Mouse (Mus musculus): ENCODE results near the gene Fbxw11.
"Not testable (repeated sequence)": the region's sequence is repeated elsewhere in the genome, so short reads cannot be mapped to it uniquely, and the experiment has no call there.

The Fbxw11 gene

DNA sequence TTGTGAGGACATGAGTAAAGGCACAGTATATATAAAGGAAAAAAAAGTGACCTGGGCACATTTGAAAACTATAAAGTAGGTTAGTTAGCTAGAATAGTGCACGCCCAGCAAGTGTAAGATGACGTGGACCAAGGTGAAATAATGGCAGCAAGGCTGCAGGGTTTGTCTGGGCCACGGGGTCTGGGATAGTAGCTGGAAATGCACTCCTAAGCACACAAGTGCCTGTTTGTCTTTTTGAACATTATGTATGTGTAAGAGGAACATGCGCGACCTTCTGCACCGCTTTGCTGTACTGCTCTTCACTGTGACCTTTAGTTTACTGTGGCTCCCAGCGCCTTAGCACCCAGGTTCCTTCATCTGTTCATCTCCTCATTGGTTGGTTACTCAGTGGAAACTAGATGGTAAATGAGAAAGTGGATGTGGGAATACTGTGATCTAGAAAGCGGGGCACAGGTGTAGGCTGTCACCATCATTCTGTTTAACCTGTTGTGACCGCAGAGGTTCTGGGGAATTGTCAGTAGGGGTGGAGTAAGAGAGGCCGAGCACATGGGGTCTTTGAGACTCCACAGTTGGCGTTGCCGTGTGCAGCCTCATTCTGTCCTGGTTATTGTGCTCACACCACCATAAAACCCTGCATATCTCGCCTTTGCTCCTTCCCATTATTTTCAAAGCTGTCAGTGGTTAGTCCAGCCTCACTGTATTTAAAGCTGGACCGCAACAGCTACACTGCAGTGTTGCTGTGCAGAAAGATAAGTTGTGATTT, 66.4 kb downstream of the Fbxw11 start:
- DNase-seq (ENCODE audit: low spot score): no peak

DNA sequence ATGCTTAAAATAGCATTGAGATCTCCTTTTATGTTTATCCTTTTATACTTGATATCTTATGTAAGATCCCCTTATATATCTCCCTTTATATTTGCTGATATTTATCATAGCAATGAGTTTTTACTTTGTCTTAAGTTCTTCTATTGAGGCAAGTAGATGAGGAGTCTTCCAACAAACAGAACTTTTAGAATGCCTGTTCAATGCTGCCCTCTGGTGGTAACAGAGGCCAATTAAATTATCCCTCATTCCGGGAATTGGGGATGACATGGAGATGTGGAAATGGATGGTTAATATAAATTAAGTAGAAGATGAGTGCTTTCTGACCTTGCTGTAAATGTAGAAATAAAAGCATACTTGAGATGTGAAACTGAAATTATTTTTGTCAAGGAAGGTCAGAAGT, 67.0 kb downstream of the Fbxw11 start:
- no peak for DNase-seq (ENCODE audit: low spot score)

DNA sequence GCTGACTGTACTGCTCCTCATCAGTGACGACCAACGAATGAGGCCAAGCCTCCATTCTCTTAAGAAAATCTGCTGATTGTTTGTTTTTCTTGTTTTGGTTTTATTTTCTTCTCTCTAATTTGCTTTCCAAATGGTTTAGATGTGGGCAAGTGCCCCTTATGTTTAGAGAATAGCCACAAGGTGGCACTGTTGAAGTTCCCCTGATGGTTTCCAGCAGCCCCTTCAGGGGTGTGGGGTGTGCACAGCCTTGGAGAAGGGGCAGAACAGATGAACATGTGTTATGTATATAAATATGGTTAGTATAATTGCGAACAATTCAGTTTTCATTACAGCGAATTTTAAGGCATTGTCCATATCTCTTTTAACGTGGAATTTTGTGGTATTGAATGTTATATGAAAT, 71.7 kb downstream of the Fbxw11 start:
- no peak for DNase-seq (ENCODE audit: low spot score)

DNA sequence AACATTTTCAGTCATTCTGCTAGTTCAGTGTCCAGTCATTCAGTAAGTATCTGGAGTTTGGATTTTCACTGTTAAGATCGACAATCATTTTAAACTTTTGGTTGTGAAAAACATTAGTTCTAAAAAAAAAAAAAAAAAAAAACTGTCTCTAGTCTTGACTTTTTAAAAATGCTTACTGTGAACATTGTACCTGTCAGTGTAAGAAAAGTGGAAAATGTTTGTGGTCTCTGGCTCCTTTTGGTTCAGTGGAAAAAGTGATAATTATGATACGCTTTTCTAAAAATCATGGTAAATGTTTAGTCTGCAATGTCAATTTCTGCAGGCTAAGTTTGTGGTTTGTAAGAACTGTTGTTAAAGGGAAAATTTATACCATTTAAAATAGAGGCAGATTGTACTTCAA, 72.4 kb downstream of the Fbxw11 start:
- DNase-seq (ENCODE audit: low spot score): no peak

DNA sequence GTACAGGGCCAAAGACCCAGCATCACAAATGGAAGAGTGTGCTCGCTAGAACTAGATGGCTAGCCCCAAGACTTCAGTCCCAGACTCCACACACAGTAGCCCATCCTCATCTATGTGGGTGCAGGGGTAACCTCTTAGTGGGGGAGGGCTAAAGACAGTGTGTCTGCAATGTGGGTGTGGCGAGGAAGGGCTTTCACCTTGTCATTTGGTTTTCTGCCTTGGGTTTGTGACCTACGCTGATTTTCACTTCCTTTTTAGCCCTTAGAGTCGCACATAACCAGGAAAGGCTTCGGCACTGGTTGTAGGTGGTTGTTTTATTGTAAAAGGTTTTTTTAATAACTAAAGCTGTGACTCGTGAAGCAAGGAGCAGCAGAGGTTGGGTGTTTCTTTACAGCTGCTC, 73.0 kb downstream of the Fbxw11 start:
- DNase-seq (ENCODE audit: low spot score): no peak

DNA sequence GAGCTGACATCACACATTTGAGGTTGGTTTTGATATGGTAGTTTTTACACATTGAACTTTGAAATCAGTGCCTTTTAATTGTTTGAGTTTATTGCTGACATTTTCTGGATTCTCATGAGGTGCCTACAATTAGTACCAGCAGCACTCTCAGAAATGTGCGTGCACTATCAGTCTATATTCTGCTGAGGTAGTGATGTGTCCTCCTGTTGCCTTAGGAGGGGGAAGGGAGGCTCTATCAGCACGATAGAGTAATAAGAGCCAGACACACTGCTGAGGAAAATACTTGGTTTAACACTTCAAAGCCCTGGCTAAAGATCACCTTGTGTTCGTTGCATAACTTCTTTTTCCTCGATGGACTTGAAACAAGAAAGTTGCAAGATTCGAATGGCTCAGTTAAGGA, 73.4 kb downstream of the Fbxw11 start:
- no peak for DNase-seq (ENCODE audit: low spot score)

DNA sequence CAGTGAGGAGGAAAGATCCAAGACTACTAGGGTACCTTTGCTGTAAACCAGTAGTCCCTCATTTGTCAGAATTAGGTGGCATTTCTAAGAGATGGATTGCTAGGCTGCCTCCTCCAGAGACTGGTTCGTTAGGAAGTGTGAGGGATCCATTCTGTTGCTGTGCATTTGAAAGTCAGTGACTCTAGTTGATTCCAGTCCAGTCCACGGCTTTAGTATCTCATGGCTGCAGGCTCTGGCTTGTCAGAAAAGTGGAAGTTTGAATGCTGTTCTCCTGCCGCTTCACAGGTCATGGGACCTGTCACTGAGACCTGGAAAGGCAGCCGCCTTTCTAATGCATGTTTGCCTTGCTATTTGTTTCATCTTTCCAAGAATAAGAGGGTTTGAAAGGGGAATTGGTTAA, 74.4 kb downstream of the Fbxw11 start:
- no peak for DNase-seq (ENCODE audit: low spot score)

DNA sequence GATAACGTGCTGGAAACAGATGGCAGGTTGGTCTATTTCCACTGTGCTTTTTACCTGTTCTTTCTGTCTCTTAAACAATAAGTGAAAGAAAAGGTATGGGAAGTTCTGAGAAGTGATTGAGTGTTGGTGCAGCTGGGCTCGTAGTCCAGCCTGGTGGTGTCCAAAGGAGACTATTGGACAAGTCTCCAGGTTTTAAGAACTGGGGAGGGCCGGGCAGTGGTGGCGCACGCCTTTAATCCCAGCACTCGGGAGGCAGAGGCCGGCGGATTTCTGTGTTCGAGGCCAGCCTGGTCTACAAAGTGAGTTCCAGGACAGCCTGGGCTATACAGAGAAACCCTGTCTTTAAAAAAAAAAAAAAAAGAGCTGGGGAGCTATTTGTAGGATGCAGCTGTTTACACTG, 75.2 kb downstream of the Fbxw11 start:
- DNase-seq (ENCODE audit: low spot score): not testable (repeated sequence)

DNA sequence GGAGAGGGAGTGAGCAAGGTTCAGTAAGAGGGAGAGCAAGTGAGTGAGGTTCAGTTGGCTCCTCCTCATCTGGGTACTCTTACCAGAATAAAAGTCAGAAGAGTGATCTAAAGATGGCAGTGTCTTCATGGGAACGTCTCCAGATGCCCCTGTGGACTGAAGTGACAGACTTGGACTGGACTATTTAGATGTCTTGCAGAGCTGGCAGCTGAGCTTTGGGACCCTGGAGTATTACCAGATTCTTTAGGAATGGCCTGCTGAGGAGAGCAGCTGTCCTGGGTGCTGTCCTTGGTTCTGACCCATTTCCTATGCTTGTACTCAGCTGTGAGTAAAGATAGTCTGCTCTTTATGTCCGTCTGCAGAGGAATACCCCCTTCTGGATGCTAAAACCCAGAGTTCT, 75.8 kb downstream of the Fbxw11 start:
- no peak for DNase-seq (ENCODE audit: low spot score)

DNA sequence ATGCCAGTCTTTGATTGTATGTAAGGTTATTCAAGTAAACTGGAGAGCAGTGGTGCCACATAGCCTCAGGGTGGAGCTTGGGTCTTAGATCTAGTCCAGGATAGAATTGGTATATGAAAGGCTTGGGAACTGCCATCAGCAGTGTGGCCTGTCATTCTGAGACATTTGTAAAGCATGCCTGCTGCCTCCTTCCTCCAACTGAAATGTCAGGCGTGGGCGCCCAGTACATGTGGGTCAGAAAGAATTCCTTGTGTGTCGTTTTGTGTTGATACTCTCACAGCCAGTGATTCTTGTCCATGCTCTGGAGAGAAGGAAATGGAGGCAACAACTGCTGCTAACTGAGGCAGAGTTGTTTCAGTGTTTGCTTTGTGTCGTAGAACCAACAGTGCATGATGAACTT, 76.5 kb downstream of the Fbxw11 start:
- no peak for DNase-seq (ENCODE audit: low spot score)

DNA sequence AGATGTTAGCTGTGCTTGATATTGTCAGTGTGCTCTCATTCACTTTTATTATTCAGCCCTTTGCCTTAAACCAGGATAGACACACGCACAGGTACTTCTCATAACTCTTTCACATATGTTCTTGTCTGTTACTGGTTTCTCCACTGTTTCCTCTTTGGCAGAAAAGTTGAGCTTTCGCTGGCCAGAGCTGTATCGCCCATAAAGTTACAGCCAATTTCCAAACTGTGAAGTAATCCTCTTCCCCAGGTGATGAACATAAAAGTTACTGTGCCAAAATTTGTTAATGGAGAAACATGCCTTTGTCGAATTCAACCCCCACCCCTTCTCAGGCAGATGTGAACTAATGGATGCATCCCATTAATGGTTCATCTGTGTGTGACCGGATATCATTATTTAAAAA, 80.1 kb downstream of the Fbxw11 start:
- DNase-seq (ENCODE audit: low spot score): no peak

DNA sequence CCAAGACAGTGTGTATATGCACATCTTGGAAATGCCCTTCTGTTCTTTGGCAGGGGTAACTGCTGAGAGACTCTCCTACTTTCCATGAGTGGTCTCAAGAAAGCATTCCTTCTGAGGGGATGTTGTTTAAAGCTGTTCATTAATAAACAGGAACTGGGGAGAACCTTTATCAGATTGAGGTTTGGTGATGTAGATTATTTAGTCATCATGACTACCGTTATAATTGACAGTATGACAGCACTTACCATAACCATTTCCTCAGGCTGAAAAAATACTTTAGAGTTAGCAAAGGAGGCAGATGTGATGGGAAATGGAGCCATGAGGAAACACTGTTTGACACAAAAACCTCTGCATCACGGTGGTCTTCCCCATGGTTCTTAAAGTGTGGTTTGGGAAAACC, 80.8 kb downstream of the Fbxw11 start:
- DNase-seq (ENCODE audit: low spot score): no peak

DNA sequence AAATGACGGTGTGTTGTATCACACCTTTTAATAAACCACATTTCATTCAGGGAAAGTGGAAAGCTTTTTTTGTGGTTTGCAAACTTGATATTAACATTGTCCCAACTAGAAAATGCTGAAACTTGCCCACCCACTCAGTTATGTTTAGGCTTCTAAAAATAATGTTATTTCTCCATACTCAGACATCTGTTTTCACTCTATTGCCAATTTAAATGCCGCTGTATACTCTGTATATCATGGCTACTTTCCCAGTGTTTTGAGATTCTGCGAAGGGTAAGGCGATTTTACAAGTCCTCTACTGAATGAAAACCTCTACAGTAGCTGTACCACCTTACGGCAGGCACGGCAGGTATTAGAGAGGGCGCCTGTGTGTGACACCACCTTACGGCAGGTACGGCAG, 82.6 kb downstream of the Fbxw11 start:
- no peak for DNase-seq (ENCODE audit: low spot score)

DNA sequence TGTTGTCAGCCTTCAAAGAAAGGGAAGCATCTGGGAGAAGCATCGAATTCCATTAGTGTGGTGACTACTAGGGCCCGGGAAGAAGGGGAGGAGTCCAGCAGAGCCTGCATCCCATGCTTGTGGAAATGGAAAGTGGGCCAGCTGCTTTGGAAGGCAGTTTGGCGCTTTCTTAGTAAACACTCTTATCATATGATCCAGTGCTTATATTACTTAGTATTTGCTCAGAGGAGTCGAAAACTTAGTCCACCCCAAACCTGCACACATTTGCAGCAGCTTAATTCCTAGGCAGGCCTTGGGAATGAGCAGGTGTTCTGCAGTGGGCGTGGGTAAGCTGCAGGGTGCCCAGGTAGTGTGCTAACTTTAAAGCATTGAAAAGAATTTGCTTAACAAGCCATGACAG, 89.9 kb downstream of the Fbxw11 start:
- DNase-seq (ENCODE audit: low spot score): no peak

DNA sequence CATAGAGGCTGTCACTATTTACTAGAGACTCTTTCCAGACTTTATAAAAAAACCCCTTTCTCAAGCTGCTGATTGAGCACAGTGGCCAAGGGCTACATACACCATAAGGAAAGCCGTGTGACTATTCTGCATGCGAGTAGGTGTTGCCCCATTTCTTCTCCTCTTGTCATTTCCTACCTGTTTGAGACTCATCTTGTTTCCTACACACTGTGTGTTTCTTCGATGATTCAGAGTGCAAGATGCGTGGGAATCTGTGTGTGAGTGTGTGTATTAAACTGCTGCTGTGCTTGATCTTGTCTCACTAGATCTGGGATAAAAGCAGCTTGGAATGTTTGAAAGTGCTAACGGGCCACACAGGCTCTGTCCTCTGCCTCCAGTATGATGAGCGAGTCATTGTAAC, 90.7 kb downstream of the Fbxw11 start:
- DNase-seq (ENCODE audit: low spot score): no peak

DNA sequence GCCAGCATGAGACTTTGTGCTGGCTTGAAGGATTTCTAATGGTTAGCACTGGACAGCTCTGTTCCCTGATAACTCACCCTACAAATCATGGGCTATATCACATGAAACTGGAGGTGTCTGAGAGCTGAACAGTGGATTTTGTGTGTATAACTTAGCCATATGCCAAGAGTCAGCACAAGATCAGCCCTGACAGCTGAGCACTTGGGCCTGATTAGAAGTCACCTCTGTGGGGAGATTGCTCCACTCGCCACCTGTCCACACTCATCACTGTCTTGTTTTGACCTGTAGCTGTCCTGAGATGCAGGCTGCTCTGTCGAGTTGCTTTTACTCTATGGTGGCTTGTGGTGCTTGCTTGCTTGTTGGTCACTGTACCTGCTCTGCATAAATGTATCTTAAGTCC, 93.8 kb downstream of the Fbxw11 start:
- DNase-seq (ENCODE audit: low spot score): no peak

DNA sequence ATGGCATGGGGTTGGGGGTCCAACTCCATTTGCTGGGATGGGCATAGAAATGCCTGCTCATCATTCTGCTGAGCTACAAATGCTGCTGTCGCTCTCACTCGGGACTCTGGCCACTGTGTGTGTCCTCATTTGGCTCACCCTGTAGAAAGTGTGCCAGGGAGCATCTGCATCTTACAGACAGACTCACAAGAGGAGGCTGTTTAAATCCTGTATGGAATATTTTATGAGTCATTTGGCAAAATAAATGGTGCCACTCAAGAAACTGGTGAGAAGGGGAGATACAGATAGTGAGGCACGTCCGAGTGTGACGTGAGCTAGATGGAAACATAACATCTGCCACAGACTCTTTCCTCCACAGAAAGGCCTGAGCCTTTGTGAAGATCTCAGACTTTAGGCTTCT, 95.2 kb downstream of the Fbxw11 start:
- no peak for DNase-seq (ENCODE audit: low spot score)

DNA sequence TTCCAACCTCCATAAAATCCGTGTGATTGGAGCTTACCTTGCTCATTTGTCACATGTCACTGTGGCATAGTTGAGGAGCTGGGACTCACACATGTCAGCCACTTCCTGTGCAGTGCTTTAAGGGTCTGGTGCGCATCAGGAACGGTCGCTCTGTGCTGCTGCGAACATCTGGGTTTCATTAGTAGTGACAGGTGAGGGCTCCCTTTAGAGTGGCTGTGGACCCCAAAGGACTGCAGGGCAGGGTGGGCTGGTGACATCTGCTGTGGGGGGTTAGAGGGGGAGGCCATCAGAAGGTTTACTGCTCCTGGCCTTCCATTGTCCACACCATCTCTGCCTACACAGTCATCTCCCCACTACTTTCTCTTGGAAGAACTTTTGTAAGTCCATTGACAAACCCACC, 101.4 kb downstream of the Fbxw11 start:
- no peak for DNase-seq (ENCODE audit: low spot score)

DNA sequence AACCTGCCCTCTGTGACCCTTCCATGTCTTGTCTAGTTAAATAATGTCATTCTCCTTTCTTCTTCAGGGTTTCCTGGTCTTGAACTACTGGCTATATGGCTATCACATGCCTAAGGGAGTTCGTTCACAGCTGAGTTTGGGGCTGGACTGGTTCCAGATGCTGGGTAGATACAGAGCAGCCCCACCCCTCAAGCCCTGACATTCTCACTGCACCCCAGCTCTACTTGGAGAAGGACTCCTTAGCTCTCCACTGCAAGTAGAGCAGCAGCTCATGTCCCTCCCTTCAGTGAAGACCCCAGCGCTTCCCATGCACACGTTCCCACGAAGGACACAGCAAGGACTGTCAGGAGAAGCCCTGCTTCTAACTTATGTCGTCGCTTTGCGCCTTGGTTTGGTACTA, 101.9 kb downstream of the Fbxw11 start:
- no peak for DNase-seq (ENCODE audit: low spot score)

DNA sequence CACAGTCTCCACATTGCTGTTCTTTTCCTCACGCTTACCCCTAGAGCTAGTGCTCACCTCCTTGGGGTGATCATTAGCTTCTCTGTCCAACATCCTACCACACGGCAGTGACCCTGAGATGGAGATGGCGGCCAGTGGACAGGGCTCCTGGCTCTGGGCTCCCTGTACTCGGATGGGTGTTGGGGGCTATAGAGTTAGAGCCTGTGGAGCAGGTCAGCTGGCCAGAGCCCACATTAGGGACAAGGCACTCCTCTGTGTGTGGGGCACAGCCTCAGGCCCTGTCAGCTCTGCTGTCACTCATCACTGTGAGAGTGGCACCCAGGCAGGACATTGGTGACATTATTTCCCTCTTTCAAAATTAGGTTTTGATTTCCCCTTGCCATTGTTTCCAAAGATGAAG, 102.9 kb downstream of the Fbxw11 start:
- DNase-seq (ENCODE audit: low spot score): no peak

DNA sequence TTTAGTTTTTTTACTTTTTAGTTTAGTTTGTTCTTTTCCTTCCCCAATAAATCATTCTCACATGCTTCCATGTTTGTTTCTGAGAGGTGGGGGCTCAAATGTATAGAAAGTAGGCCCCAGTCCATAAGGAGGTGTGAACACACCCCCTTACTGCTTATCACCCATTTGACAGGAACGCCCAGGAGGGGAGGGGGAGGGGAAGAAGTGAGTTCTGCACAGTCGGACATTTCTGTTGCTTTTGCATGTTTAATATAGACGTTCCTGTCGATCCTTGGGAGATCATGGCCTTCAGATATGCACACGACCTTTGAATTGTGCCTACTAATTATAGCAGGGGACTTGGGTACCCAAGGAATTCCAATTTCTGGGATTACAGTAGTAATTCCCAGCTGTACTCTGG, 103.5 kb downstream of the Fbxw11 start:
- DNase-seq (ENCODE audit: low spot score): no peak

DNA sequence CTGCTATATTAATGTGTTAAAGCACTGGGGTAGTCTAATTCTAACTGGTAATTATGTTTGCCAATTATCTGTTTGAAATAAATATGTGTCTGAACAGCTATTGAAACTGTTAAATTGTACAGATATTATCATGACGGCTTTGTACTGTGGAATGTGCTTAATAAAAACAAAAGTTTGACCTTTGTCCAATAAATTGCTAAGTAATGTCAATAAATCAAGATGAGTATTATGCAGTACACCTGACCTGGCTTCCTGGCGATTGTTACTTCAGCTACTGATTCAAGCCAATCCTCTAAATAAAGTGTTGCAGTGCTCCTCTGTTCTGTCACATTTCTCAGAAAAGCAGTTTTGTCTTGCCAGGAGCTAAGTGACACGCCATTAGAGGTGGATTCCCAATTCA, 104.0 kb downstream of the Fbxw11 start:
- DNase-seq (ENCODE audit: low spot score): no peak

DNA sequence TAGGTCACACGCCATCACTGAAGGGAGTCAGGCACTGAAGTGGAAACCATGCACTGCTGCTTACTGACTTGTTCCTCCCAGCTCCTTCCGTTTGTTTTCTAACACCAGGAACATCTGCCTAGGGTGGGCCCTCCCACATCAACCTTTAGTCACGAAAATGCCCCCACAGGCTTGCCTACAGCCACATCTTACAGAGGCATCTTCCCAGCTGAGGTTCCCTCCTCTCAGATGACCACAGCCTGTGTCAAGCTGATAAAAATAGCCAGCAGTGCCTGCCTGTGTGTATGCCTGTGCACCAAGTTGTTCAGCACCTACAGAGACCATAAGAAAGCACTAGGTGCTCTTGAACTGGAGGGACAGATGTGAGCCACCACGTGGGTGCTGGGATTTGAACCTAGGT, 106.3 kb downstream of the Fbxw11 start:
- DNase-seq (ENCODE audit: low spot score): no peak

DNA sequence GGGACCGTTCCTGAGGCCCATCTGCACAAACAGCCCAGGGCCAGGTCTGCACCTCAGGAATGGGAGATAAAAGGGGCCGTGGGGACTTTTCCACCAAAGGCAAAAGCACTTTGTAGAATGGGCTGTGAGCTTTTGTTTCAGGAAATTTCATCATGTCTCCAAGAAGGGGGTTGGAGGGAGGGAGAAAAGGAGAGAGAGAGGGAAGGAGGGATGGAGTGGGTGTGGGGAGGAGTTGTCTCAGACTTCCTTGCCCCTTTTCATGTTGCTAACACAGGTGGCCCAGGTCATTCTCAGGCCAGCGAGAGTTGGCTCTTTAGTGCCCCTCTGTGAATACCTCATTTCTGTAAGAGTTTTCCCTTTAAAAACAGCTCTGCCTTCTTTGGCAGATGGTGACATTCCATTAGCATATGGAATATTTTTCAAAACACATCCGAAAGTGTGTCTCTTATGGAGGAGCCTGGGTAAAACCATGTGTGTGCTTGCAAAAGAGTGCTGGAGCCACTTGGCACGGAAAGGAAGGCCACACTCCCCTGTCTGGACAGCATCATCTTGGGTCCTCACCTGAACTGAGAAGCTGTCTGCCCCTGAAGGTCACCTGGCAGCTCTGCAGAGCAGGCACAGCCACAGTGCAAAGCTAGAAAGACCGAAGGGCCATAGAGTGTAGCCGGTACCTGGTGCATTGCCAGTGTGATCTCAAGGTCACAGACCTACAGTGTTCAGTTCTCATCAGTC, 109.5 kb downstream of the Fbxw11 start:
- no peak for DNase-seq (ENCODE audit: low spot score)
